Mouse (Mus musculus): ENCODE measurements around the gene Nup37. TPM values are rescaled to one million over a fixed set of nuclear protein-coding genes. Genes with fewer than 3 reads are reported as not detected.

Nup37 gene
- polyA plus RNA-seq (2012; ENCODE audit: low replicate concordance), result 0.55 and 3.1 TPM in 2 replicates

DNA sequence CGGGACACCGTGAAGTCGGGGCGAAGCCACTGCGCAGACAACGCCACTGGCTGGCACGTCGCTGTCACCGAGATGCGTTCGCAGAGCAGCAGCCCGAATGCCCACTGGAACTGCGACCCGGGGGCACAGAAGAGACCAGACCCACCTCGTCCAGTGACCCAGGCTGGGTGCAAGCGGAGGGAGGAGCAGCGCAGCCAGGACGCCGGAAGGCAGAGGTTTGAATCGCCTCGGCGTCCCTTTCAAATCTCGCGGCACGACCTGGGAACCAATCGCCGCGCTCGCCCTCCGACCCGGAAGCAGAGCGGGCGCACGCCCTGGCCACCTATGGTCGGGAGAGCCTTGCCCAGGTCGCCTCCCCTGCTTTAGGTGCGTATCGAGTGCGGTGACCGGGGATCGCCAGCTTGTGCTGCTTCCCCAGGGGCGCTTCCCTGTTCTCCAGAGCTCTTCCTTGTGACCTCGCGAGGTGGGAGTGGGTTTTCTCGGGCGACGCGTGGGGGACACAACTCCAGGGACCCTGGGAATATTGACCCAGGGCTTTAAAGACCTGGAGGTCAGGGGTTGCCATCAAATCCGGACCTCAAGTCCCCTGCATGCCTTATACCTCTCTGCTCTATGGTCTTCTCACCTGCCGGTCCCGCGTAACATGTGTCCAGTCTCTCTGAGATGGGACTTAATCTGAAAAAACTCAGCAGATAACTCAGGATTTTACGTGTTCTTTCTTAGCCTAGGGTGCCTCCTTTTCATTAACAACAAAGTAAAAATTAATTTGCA, at the start of gene Nup37, which contains the start of gene Parpbp:
Nup37 (plus strand) TSS at position 286 of the 771 bp plus-strand sequence.
Parpbp (minus strand) TSS at position 235 of the 771 bp plus-strand sequence.

DNA sequence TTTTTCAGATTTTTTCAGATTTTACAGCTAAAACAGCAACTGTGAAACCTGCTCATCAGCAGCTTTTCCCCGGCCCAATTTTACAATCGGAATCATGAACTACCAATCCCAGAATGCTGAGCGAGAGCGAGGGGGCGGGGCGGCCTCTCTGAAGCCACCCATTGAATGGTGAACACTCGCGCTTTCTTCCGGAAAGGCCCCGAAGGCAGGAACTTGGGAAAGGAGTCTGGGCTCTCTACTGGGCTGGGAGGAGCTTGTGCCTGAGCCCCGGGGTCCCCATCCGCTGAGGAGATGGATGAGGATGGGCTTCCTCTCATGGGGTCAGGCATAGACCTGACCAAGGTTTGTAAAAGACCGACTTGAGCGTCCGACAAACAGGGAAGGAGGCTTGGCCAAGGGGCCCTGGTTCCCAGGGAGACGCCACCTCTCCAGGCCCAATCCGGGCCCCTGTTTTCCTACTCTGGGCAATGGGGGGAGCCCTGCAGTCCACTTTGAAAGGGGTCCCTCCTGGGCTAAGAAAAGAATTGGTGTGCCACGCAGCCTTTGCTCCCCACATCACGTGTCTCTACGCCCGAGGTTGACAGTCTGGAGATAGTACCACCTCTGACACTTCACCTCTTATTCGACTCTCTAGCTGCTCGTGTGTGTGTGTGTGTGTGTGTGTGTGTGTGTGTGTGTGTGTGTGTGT, 54.3 kb downstream of the Nup37 start, which contains the start of gene Washc3:
Washc3 (plus strand) TSS at position 143 of the 688 bp plus-strand sequence.

Other genes with a start within 250 kb of the Nup37 start
- not detected in 2 replicates for gene Pmch, start 55.9 kb upstream of the Nup37 start, polyA plus RNA-seq (2012; ENCODE audit: low replicate concordance)
- 0.15 and 2.8 TPM in 2 replicates for gene Parpbp, start 51 bp upstream of the Nup37 start, polyA plus RNA-seq (2012; ENCODE audit: low replicate concordance)
- gene Washc3, start 54.1 kb downstream of the Nup37 start, polyA plus RNA-seq (2012; ENCODE audit: low replicate concordance), result 12.4 and 19.5 TPM in 2 replicates
- gene Dram1, start 232.1 kb downstream of the Nup37 start, polyA plus RNA-seq (2012; ENCODE audit: low replicate concordance), result 0.81 TPM in 1 of 2 replicates, not detected in the other
- gene Gnptab, start 232.1 kb downstream of the Nup37 start, polyA plus RNA-seq (2012; ENCODE audit: low replicate concordance), result 2.6 and 3.5 TPM in 2 replicates